Mouse (Mus musculus): Measurements from ENCODE around the gene Cep57l1.

The Cep57l1 gene

DNA sequence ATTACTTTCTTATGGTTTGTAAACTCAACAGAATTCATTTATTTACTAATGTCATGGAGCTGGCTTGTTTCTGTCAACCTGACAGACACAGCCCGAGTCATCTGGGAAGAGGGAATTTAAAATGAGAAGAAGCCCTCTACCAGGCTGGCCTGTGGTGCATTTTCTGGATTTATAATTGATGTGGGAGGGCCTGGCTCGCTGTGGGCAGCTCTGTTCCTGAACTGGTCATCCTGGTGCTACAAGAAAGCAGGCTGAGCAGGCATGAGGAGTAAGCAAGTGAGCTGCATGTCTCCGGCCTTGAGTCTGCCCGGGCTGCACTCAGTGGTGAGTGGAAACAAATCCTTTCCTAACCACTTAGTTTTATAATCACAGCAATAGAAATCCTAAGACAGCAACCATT lies 65.7 kb downstream of the Cep57l1 start:
- intact Hi-C loops (cut with DNase I), result no loop called here

DNA sequence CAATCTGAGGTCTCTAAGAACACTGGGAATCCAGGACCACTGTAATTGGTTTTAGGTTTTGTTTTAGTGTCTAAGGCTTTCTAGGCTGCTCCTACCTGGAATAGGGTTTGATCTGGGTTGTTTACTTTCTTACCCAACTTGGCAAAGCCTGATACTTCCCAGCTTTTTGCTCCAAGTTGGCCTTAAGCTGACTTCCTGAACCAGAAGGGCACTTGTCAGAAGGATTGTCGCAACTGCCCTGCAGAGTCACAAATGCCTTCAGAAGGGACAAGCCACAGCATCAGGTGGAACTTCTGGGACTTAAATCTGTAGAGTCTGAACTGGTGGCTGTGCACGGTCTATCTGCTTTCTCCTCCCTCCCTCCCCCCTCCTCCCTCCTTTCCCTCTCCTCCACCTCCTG lies 69.5 kb downstream of the Cep57l1 start:
- intact Hi-C loops (cut with DNase I), result no loop called here

DNA sequence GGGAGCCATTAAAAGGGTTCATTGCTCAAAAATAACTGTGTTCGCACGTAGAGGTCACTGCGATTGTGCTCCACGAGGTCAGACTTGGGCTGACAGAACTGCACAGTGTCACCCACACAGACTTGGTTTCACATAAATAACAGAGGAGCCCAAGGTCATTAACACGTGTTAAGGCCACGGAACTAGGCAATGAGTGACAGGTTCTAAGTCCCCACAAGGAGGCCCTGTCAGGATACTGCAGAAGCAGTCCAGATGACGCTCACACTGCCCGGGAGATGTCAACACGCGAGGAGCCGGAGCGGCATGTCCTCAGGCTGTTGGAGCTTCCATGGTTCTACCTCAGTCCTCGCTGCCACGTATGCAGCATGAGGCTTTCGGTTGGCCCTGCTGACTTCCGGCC lies 72.4 kb downstream of the Cep57l1 start:
- intact Hi-C loops (cut with DNase I), result no loop called here

DNA sequence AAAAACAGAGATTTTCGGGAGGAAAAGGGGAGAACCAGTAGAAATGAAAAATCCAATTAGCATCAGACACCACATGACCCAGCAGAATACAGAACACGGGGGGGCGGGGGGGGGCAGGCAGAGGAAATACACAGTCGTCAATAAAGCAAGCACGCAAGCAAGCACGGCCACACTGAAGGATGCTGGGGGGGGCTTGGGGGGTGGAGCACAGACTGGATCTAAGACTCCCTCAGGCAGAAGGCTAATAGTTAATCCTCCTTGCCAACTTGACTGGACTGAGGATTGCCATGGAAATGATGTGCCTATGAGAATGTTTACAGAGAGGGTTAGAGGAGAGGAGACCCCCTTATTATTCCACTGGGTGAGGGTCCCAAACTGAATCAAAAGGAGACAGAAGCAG lies 74.3 kb downstream of the Cep57l1 start:
- intact Hi-C loops (cut with DNase I), result no loop called here

DNA sequence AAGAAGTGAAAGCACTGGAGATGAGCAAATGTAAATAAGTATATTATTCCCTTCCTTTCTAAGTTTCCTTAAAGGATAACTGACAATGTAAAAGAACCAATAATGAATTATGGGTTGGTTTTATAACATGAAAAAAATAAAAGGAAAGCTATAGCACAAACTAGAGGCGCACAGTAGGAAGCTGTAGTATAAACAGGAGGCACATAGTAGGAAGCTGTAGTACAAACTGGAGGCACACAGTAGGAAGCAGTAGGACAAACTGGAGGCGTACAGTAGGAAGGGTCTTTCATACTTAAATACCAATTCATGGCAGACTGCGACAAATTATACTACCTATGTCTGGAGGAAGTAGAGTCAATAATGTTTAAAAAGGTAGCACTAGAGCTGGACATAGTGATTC lies 76.5 kb downstream of the Cep57l1 start:
- intact Hi-C loops (cut with DNase I), result no loop called here

DNA sequence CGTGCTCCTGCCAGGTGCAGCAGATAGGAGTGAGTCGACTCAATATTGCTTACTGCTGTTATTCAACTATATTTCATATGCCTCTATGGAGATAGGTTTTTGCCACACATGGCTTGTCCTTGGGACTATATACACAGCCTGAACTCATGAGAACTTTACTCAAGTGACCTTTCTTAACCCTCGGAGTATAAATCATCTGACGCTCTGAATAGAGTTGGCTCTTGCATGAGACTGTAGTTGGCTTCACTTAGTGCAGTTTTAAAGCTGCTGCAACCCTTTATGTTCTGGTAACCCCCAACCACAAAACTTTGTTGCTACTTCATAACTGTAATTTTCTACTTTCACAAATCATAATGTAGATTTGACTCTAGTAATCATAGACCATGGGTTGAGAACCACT lies 77.7 kb downstream of the Cep57l1 start:
- intact Hi-C loops (cut with DNase I), result no loop called here

DNA sequence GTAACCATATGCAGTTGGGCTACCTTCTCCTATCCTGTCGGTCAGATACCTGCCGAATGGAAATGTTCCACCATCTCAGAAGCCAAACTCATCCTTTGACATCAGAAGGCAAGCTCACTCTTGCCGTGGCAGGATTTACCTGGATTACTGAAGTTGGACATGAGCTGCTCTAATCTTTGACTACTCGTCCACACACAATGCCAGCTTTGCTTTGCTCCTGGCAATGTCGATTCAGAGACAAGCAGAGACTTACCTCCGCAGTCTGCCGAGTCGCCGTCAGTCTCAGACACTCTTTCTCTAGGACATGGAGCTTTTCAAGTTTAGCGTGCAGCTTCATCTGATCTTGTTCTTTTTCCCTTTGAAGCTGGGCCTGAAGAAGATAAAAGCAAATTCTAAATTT lies 78.9 kb downstream of the Cep57l1 start:
- intact Hi-C loops (cut with DNase I), result no loop called here

DNA sequence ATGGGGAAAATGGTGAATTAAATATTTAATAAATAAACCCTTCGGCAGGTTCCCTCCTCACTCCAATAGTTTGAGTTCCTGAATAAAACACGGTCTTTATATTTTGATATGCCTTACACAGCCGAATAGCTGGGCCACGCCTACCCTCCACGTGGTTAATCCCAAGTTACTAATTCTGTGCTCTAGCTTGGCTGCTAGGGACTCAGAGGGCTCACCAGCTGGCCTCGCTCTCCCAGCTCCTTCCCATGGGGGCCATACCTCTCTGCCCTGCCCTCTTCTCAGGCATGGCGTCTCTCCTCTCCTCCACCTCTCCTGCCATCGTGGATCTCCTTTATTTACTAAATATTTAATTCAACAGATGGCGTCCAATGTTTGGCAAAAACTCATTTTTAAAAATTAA lies 83.5 kb downstream of the Cep57l1 start:
- intact Hi-C loops (cut with DNase I), result no loop called here

DNA sequence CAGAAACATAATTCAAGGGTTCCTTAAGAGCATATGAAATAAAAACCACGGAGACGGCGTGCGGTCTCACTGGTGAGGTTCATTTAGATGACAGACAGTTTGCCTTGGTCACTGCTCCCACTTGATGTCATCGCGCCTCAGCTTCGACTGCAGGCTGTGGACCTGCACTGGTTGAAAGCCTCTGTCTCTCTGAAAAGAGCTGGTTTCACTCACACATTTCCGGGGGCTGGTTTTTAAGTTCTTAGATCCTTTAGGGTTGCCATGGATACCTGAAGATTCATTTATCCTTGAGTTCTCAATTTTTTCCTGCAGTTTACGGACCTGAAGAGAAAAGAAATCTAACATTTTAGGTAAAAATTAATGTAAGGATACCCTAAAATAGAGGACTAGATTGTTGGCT lies 90.1 kb downstream of the Cep57l1 start:
- intact Hi-C loops (cut with DNase I), result no loop called here

DNA sequence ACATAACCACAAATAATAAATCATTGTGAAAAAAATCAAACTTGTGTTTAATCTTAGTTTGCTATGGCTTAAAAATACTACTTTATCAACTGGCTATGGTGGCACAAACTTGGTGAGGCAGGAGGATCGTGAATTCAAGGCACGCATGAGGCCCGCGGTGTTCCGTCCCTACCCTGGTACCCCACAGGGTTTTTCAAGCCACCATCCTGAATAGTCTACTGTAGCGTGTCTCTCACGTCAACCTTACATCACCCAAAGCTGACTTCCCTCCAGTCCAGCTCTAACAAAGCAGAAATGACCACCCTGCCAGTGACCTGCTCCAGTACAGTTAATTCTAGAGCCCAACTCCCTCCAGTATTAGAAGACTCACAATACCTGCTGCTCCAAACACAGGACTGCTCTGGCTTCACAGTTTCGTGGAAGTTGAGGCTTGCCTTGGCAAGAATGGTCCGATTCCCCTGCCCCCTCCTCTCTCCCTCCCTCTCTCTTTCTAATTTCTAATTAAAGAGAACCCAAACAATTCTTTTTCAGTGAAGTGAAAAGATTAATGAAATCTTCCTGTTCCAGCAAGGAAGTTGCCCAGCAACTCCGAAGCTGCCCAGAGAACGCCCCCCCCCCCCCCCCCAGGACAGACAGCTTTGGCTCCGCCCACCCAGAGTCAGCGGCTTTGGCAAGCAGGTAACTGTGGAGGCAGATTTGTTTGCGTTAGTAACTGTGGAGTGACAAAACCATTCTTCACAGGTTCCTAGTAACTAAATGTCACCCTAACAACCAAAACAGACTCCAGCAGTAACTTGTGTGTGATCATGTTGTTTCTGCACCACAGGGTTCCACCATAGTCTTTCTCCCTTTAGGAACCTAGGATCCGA lies 93.4 kb downstream of the Cep57l1 start, which contains the start of gene Ccdc162:
Gene Ccdc162 (minus strand): TSS at position 606 of the 869 bp plus-strand sequence.
- intact Hi-C loops (cut with DNase I), result no loop called here

DNA sequence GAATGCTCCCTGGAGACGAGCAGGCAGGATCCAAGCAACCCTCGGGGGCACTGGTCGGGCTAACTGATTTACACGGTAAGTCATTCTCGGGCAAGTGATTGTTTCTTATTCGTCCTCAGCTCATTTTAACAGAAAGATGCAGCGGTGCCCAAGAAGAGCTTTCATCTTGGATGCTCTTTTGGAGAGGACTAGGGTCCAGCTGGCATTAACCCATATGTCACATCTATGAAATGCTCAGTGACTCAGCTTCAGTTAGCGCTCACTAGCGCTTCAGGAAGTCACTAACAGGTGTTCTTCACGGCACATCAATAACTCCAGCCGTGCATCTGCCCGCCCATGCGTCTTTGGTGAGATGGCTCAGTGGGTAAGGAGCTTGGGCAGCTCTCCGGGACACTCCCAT lies 94.1 kb downstream of the Cep57l1 start:
- intact Hi-C loops (cut with DNase I), result no loop called here

DNA sequence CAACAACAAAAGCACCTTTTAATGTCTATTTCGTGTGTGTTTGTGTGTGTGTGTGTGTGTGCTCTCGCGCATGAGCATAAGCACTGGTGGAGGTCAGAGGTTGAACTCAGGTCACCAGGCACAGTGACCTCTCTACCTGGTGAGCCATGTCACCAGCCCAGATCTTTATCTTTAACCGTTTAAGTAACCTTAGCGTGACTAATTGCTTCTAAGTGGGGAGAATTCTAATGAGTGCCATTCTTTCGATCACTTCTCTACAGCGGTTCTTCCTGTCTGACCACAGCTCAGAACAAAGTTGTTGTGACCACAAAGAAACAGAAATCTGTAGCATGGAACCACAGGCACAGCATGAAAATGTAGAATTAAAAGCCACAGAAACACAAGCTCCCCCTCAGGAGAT lies 98.2 kb downstream of the Cep57l1 start:
- intact Hi-C loops (cut with DNase I), result no loop called here

DNA sequence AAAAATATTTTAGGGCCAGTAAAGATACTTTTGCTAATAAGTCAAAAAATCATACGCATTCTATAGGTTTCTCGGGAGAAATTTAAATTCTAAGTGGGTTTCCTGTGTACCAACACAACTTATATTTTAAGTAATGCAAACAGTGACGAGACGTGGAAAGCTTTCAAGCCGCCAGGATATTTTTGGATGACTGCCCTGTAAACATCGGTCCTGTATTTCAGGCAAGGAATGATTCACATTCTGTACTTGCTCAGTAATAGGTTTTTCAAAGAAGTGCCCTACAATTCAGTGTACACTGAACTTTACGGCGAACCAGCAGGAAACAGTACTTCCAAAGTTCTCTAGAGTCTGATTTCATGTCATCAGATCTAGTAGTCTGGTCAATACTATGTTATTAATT lies 98.9 kb downstream of the Cep57l1 start:
- intact Hi-C loops (cut with DNase I), result no loop called here

DNA sequence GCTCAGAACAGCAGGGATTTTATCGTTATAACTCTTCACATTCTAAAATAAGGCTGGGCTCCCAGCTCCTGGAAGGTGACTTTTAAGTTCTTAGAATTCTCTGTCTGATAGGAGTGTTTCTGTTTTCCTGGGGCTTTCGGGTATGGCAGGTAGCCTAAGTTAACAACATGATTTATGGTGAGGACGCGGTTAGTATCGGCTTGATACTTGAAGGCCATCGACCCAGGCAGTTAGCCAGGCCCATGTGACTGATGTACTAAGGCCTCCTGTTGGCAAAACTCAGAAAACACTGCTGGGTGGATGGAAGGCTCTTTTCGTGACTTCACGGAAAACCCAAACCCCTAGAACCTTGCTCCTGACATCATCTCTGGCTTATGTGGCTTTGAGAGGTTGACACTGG lies 100.3 kb downstream of the Cep57l1 start:
- intact Hi-C loops (cut with DNase I), result no loop called here

DNA sequence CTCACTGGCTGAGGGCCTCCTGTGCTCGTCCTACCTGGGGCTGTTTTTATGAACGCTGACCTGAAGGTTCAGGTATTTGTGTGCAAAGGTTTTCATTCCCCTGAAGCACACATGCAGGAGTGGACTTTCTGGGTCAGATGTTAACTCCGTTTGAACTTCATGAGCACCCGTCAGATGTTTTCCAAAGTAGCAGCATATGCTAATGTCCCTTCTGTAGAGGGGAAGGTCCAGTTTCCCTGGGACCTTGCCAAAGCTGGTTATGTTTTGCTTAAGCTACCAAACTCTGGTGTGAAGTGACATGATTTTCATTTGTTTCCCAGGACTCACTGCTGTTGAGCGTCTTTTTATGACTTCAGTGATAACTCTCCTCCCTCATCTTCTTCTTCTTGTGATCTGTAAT lies 110.0 kb downstream of the Cep57l1 start:
- intact Hi-C loops (cut with DNase I), result no loop called here

DNA sequence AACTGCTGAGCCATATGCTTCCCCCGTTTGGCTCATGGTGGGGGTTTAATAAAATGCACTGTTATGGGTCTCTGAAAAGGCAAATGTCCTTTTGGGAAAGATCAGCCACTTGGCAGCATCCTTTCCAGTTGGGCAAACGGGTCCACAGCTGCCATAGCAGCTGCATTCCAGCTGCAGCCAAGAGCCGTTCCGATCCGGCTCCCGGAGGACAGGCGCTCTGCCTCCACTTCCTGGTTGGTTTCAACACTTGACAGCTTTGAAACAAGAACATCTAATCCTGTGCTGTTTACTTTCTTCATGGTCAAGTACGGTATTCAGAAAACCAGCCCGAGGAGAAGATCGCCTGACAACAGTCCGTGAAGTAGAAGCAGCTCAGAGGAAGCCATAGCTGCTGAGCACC lies 112.6 kb downstream of the Cep57l1 start:
- intact Hi-C loops (cut with DNase I), result no loop called here

DNA sequence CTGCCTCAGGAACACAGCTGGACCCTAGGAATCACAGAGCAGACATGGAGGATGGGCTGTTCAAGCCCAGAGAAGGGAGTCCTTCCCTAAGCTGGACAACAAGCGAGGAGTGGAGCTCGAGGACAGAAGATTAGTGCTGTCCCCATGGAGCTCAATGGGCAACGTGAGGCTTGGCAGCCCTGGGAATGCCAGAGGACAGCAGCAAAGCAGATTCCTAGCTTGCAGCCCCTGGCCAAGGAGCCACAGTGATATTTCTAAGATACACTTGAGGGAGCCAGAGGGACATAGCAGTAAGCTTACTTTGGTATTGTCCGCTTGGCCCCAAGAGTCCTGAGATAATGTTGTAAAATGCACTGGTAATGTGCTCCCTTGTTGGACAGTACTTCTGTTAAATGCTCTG lies 118.7 kb downstream of the Cep57l1 start:
- intact Hi-C loops (cut with DNase I), result no loop called here

DNA sequence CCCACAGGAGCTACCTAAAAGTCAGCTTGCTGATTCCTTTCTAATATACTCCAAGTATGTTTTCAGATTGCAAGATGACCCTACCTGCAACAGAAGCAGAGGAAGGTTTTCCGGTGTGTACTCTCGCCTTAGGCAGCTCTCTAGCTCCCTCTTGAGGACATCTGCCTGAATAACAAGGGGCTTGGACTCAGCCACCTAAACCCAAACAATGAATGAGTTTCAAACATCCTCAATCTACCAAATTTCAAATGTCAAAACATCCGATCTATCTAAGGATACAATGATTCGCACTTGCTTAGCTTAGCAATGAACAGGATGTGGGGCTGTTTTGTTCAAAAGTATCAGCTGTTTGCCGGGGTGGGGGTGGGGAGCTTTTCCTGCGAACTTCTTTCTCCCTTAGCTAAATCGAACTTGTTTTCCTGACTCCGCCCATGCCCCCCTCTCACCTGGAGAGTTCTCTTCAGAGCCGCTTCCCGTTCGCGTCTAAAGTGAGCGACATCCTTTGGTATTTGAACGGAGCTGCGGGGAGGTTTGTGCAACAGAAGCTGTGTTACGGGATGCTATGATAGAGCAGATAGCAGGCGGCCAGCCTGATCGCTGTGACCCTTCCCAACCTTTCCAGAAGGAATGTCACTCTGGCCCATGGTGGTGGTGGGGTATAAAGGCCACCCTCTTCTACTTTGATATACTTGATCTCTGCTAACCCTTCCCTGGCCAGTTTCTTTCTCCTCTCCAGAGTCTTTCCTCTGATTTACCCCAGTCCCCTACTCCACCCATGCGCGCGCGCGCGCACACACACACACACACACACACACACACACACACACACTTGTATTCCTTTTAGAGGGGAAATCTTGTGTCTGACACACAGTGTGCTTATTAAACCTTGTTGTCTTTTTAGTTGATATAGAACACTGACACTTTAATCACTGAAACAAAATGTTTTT lies 119.5 kb downstream of the Cep57l1 start:
- intact Hi-C loops (cut with DNase I), result loop anchor here (10.0 kb wide), 1 partner anchor 265 kb away; no protein-coding TSS in a partner anchor

DNA sequence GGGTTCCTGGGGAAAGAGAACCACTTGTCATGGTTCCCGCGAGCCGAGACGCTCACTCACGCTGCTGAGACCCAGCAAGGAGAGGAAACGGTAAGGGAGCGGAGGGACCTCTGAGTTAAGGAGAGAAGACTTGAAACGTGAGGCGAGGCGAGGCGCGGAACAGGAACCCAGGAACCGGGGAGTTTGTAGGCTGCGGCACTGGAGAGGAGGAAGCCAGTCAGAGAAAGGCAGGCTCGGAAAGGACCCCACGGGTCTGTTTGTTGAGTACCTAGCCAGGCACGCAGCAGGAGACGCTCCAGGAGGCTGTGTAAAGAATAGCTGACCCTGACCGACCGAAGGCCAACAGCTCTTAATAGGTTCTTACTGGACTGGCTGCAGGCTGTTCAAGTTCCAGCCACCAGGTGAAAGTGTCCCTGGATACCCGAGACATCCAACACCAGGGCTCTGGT lies 125.1 kb downstream of the Cep57l1 start:
- intact Hi-C loops (cut with DNase I), result loop anchor here (10.0 kb wide), 1 partner anchor 260 kb away; no protein-coding TSS in a partner anchor

DNA sequence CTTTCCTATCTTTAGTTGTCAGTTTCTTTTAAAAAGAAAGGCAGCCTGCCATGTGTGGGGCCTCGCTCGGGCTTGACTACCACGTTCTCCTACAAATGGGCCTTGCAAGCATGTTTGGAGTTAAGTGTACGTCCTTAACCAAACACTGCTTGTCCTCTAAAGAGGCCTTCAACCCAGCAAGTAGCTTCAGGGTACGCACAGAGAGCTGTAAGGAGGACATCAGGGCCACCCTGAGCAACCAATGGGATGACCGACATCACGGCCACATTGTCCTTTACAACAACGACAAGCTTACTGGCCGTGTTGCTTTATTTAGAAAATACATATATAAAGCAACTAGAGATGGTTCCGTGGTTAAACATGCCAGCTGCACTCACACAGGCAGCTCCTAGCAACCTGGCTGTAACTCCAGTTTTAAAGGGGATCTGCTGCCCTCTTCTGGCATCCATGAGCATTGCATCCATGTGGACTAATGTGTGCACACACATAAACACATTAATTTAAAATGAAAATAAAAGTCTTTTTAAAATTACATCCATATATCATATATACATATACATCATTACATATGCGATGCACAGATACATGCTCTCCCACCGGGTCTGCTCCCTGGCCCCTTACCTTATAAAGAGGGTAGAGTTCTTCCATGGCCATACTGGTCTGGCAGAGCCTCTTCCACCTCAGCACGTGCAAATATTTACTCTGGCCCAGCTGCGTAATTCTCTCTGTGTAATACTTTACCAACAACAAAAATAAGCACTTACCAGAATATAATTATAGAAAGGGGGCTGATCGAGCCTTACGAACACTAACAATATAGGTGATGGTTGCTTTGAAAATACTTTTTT lies 126.9 kb downstream of the Cep57l1 start:
- intact Hi-C loops (cut with DNase I), result loop anchor here (2.0 to 10.0 kb wide), 3 partner anchors 164 to 258 kb away; partner anchors contain the start of gene Cd164

DNA sequence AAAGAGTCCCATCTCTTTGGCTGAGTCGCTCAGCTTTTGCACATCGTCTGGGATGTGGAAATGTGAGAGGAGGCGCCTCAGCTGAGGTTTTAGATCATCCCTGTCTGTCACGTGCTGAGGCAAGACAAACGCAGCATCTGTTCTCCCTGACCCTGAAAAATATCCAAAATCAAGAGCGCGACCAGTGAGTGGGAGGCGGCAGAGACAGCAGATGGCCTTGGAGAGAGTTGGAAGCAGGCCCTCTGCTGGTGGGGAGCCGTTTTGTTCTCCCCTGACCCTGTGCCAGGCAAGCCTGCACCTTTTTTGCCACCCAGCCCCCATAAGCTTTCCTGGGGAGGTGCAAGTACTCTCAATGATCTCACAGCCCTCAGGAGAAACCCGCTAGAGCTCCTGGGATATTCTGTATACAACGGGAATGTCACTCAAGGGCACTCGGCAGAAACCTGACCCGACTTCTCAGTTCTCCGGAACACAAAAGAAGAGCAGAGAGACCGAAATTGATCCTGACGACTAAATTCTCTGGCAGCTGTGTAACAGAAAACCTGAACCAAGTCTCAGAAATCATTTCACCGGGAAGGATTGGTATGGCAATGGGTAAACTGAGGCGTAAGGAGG lies 130.8 kb downstream of the Cep57l1 start:
- intact Hi-C loops (cut with DNase I), result no loop called here
